Mouse (Mus musculus) hematopoietic stem cell, adult 5-6 weeks (primary cell): ENCODE measurements around the gene Nexn. TPM values are rescaled to one million over a fixed set of nuclear protein-coding genes. Genes with fewer than 3 reads are reported as not detected.
"Not testable (repeated sequence)": the region's sequence is repeated elsewhere in the genome, so short reads cannot be mapped to it uniquely, and the experiment has no call there.

Experiments
- ATAC-seq, 2 experiments: fragments of 125-278 bp in 1 of 2; replicated peaks in 1 of 2; 2 replicates each; pipeline ENCODE4 v1.8.0; 2016 to 2017; ENCODE audit warnings: inconsistent platforms in 2 of 2, mild to moderate bottlenecking in 2 of 2, moderate number of reproducible peaks in 2 of 2, low read depth in 1 of 2, moderate TSS enrichment in 1 of 2; ENCODE audit not compliant: low FRiP score in 2 of 2, poor library complexity in 2 of 2, severe bottlenecking in 2 of 2, insufficient read depth in 1 of 2, low TSS enrichment in 1 of 2
- total RNA-seq: library from RNA; stranded (forward); fragments of 172-1452, 232-1000 nt; gene quantifications from 2 replicates; pipeline ENCODE4 v1.2.3, GENCODE M21; 2017

The Nexn gene
- total RNA-seq, 1 experiment from 2014 or later: 1.5 TPM

DNA sequence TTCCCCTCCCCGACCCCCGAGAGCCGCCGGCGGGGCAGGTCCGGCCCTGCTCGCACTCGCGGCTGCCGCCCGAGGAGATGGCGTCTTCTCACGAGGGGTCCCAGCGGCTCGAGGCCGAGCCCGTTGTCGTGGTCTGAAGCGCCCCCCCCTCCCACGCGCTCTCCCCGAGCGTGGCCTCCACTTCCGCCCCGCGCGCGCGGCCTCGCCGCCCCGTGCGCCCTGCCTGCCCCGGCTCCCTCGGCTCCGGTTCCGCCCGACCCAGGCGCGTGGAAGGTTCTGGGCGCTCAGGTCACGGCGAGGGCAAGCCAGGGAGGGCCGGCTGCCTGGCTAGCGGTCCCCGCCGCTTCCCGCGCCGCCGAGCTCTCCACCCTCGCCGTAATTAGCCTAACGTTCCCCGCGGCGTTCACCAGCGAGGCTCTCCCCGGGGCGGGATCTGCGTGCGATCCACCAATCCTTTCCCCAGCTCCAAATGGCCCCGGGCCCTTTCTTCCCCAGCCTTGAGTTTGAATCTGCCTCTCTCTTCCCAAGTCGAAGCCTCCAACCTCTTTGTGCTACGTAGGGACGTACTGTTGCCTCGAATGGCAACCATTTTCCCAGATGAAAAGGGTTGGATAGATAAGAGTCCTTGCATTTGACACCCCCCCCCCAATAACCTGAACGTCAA is 55.3 kb downstream of the Nexn start:
- peak in 1 of 2 experiments; percentile 7; a peak in 1 of 4 replicates for ATAC-seq

DNA sequence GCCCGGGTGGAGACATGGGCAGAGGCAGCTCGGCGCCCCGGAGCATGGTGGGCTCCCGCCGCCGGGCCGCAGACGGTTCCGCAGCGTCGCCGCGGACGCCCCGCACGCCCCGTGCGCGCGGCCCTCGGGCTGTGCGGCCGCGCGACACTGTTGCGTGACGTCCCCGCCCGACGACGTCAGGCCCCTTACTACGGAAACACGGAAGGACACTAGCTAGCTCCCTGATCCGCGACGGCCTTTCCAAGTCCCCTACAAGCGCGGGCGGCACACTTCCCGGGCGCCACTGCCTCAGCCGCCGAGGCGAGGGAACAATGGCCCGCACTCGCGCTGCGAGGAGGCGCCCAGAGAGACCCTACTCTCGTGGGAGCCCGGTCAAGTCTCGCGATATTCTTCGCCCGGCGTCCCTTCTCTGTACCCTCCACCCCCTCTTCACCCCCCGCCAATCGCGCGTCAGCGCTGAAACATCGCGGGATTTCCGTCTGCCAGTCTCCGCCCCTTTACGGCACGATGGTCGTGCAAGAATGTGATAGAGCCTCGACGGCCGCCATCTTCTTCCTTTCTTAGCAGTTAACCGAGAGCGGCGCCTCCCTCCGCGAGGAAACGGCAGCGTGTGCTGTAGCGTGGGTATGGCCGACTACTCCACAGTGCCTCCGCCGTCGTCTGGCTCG is 56.0 kb downstream of the Nexn start, which contains the start of the genes Dnajb4 and Fubp1:
TSS of gene Dnajb4 (minus strand) at position 336 of the 668 bp plus-strand sequence.
TSS of gene Fubp1 (plus strand) at position 456 of the 668 bp plus-strand sequence.
- ATAC-seq: peak; percentile 91 to 93

DNA sequence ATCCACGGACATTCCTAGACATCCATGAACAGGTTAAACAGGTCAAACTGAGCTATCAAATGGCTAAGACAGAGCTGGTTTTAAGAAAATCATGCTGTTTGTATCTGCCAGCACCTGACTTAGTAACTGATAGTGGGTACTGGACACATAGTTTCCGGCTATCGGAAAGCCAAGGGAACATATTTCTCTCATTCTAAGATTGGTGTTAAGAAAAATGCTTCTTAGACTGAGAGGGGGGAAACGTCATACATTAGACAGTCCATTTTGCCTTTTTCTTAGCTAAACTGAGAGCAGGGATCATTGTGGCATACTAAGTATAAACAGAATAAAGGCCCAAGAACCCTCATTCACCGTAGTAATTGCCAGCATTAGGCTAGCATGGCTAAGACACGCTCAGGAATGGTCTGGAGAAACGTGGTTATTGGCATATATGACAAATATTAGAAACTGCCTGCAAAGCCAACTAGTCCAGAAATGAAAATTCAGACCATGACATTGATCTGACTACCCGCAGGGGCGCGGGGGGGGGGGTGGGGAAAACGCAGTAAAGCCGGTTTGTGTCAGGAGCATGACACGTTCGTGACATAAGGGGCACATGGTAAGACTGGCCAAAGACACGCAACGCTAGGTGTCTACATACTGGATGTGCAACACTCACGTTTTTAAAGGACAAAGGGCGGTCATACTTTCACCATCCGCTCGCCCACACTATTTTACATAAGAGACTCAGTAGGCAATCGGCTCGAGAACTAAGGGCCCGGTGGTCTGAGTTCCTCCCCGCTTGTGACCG is 56.8 kb downstream of the Nexn start:
- peak; percentile 37 to 40 for ATAC-seq

DNA sequence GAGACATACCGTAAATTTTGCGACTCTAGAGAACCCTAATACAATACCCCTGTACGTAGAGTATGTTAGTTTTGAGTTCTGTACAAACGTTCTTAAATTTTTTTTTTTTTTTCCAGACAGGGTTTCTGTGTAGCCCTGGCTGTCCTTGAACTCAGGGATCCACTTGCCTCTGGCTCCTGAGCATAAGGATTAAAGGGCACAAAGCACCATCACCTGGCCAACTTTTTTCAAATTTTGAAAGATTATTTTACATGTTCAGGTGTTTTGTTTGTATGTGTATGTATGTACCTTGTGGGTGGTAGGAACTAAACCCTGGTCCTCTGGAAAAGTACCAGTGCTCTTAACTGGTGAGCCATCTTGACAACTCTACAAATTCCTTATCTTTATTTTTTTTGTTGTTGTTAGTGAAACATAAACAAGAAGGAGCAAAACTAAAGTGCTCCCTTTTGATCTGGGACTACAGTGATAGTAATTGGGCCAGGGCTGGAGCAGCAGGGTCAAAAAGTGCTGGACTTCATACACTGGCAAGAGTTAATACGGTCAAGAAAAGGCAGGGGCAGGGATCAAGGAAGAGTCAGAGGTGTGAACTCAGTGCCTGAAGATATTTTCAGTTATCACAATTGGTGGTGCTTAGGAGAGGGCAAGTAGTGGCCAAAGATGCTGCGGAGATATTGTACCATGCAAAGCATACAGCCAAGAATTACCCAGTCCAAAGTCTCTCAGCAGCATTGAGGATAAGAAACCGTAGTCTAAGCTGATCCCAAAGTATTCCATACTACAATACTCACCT is 57.9 kb downstream of the Nexn start:
- ATAC-seq: no peak

DNA sequence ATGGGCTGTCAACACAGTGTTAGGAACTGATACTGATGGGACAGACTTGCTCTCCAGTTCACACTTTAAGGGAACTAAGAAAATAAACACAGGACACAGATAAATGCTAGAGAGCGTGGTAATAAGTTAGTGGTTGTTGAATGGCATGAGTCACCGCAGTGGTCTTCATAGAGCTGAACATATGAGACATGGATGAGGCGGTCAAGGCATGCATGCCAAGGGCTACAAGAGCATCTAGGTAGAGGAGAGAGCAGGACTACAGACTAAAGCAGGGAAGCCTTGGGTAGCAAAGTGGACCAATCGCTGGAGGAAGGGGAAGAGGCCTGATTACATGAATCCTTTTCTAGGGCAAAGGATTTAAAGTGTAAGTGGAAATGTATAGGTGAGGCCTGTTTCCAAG is 59.0 kb downstream of the Nexn start:
- ATAC-seq: no peak

DNA sequence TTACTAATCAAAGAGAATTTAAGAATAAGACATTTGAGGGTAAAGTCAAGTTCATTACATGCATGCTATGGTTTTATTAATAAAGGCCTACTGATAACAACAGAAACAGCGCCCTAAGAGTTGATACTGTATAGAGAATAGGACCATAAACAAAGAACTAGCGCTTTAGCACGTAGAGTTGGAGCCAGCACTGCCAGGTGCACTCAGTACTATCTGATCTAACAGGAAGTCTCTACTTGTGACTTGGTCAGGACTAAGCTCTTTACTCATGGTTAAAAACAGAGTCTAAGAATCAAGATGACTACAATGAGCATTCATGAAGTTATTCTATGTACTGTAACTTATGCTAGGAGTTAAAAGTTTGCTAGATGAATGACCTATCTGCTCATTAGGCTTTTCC is 61.6 kb downstream of the Nexn start:
- no peak for ATAC-seq

DNA sequence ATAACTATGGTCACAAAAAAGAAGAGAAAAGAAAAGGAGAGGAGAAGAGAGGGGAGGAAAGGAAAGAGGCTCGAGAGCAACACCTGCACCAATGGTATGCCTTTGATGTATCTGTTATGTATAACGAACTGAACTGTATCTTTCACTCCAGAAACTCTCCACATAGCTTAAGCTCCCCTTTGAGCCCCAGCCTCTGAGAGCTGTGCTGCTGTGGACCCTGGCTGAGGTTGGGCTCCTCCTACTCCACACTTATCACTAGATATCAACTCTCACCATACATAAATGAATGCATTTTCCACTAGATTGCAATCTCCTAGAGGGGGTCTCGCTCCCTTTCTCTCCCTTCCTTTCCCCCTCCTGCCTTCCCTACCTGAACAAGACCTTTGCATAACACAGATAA is 62.2 kb downstream of the Nexn start:
- no peak for ATAC-seq

DNA sequence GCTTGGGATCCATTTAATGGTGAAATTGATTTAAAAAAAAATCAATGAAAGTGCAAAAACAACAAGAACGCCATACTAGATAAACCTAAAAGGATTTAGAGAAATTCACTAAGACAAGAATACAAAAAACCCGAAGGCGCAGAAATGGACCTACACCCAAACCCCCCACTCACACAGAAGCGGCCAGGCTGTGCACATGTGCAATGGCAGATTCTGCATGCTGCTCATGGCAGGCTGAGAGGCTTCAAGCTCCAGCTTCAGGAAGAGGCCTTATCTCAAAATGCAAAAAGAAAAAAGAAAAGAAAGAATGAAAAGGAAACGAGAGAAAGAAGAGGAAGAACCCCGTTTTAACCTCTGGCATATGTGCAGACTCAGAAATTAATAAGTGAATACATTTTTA is 62.7 kb downstream of the Nexn start:
- no peak for ATAC-seq

DNA sequence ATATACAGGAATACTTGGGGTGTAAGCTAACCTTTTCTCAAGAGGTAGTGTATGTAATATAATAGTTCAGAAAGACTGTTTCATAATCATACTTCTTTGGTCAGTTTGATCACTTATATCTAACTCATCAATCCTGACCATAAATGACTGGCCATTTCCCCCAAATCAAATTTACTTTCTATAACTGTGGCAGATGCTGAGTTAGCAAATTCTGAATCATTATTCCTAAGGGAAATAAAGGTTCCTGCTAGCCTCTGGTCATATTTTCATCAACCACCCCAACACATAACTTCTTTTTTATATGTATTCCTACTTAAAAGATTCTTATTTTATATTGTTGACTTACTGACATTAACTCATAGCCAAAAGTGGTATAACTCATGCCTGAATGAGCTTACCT is 63.2 kb downstream of the Nexn start:
- no peak for ATAC-seq

DNA sequence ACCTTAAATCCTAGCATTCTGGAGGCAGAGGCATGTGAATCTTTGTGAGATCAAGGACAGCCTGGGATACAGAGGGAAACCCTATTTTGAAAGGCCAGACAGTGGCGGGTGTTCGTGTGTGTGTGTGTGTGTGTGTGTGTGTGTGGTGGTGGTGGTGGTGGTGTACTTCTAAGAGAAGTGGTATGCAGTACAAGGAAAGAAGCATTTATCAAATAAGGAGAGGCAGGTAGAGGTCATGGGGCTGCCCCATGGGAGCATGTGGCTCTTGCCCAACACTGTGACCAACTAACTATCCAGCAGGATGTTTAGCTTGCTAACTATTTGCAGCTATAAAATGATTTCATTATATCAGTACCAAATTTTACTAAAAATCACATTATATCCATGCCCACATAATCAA is 64.5 kb downstream of the Nexn start:
- no peak for ATAC-seq

DNA sequence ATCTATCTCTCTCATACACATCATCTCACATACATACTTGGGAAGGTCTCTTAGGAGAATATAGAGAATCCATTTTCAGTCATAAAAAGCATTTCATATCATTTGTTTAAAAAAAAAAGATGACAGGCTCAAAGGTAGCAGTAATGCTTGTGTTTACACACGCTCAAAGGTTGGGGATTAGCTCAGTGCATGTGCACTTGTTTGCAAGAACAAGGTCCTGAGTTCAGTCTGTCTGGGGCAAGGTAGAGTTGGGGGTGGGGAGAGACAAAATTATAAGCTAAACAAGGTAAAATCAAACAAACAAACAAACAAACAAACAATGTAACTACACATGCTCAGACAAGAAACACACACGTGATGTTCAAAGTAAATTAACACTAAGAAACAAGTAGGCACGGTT is 65.0 kb downstream of the Nexn start:
- no peak for ATAC-seq

DNA sequence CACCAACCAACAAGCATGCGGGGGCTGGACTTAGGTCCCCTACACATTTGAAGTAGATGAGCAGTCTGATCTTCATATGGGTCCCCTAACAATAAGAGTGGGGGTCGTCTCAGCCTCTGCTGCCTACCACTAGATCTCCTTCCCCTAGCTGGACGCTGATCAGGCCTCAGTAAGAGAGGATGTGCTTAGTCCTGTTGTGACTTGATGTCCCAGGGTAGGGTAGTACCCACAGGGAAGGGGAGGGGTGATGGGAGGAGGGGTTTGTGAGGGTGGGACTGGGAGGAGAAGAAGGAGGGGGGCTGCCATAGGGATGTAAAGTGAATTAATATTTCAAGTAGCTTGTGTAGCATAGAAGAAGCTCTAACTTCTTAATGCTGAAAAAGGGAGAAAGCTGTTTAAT is 67.0 kb downstream of the Nexn start:
- ATAC-seq: no peak

DNA sequence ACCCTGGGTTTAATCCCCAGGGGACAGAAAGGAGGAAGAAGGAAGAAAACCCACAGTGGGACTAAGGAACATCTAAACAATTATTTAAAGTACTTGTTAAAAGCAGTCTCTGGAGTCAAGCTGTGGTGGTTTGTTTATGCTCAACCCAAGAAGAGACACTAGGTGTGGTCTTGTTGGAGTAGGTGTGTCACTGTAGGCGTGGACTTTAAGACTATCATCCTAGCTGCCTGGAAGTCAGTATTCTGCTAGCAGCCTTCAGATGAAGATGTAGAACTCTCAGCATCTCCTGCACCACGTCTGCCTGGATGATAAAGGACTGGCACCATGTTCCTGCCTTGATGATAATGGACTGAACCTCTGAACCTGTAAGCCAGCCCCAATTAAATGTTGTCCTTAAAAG is 68.9 kb downstream of the Nexn start:
- not testable (repeated sequence) for ATAC-seq

DNA sequence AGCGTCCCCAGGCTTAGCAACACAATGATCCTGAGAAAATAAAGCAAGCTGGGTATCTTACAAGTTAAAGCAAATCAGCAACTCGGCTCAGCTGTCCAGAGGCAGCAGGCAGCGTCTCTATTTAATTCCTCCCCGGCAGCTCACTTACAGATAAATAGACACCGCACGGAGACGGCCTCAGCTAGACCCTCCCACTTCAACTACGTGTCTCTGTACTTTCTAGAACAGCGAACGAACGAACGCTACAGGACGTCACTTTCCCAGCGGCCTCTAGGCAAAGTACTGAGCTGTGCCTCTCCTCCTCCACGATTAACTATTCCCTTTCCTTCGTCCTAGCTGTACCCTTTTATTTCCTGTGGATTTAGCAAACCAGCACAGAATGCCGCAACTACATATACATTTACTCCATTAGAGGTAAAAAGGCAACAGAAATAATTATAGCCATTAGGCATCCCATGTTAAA is 72.5 kb downstream of the Nexn start:
- ATAC-seq: peak; percentile 95 to 96

DNA sequence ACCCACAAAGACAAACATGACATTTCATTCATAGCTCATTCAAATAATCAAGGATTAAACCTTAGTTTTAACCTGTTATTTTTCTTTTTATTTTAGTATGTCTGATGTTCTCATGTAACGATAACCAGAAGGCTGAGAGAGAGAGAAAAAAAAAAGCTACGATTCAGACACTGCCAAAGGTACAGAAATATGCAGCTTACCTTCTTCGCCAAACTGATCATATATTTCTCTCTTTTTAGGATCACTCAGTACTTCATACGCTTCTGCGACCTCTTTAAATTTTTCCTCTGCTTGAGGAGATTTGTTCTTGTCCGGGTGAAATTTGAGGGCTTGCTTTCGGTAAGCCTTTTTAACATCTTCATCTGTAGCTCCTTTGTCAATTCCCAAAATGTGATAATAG is 73.0 kb downstream of the Nexn start:
- 0 out of 4 replicates have a peak, but pooled peaks of 1 of the 2 experiments have one; percentile 1 for ATAC-seq

DNA sequence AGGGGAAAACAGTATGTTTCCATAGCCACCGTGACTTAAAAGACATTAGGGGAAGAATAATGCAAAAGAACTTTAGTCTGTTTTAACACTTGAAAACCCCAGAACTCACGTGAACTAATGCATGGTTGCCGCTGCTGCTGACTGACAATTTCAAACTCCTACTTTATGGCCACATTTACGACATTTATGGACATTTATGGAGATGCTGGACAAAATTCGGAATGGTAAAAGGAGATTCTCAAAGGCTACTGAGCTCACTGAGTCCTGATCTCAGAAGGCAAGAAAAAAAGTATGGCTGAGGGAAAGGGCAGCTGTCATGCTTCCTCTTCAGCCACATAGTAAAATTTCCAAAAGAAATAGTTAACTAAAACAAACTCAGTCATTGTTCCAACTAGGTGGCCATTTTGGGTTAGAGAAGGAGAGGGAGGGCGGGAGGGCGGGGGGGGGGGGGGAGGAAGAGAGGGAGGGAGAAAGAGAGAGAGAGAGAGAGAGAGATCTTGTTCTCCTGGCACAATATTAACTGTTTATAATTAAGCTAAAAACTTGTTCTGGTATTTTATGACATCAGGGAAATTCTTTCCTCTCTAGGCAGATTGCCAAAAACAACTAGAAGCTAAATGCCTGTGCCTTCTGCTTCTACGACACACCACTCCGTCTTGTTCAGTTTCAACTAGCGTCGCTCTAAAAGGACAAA is 73.8 kb downstream of the Nexn start:
- 0 out of 4 replicates have a peak, but pooled peaks of 1 of the 2 experiments have one; percentile 13 for ATAC-seq

DNA sequence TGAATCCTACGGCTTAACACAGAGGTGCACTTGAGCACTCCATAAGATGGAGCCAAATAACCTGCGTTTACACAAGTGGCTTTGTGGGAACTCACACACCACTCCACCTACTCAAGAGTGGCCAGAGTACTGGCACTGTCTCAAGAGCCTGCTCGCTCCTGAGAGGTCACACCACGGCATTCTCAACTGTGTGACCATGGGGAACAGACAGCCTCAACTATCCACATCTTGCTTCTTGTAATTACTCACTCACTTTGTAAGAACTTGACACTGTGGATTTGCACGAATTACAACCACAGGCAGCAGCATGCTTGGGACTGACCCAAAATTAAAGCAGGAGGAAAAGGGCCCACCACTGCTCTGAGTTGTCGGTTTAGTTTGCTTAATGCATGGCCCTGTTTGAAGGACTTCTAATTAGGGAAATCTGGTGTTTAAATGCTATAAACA is 74.3 kb downstream of the Nexn start:
- ATAC-seq: peak; percentile 18 to 24; a peak in 3 of 4 replicates
